Mouse (Mus musculus) megakaryocyte, adult 5-6 weeks (primary cell): ENCODE measurements around the gene Hist1h4b. TPM values are rescaled to one million over a fixed set of nuclear protein-coding genes. Genes with fewer than 3 reads are reported as not detected.
A peak's percentile ranks its signal among the peaks of the same experiment; 100 is the strongest.

Experiments
- ATAC-seq: 2 replicates; pipeline ENCODE4 v1.8.0; 2016; ENCODE audit warnings: mild to moderate bottlenecking, inconsistent platforms; ENCODE audit not compliant: poor library complexity, severe bottlenecking
- total RNA-seq, 2 experiments: library from RNA; stranded (forward) in 1 of 2; stranded (reverse) in 1 of 2; fragments of 153-499, 151-499 nt in 1 of 2; fragments of 221-1000, 200-1000 nt in 1 of 2; gene quantifications; 2 replicates each; pipeline versions ENCODE4 v1.2.3 to v1.2.4; 2015 to 2017

The Hist1h4b gene
- total RNA-seq, 2 experiments from 2014 or later: 95.3 to 732 TPM

DNA sequence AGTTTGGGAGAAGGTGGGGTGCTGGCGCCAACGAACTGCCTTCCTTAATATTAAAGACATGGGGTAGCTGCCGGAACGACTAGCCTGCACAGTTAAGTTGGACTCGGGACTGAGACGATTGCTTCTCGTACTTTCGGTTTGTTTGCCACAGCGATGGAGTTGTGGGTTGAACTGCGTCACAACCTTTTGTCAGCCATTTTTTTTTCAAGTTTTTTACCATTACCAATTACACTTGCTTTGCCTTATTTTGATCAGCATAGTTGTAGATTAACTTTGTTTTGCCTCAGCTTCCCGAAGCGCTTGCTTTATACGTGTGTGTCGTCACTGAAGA lies 16.9 kb upstream of the Hist1h4b start:
- ATAC-seq: peak; percentile 34

DNA sequence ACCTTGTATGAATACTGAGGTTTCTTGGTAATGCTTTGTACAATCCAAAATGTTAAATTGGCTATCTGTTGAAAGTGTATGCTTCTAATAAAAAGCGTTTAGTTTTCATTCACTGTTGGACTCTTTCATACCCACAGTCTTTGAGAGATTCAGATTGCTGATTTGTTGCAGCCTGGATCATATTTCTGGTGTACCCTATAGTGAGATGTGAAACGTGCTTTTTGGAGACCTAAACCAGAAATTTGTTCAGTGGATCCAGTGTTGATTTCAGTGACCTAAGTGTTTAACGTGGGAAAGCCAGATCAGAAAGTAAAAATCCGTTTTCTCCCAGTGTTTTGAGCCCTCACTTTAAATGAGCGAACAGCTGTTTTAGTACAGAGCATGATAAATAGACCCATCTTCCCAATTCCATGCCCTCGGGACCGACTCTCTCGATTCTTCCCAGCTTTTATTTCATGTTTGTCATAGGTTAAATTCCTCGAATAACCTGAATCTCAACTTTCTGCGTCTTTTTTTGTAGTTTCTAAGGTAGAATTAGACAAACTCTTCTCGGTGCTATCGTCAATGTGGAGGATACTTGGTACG lies 16.5 kb upstream of the Hist1h4b start:
- no peak for ATAC-seq

DNA sequence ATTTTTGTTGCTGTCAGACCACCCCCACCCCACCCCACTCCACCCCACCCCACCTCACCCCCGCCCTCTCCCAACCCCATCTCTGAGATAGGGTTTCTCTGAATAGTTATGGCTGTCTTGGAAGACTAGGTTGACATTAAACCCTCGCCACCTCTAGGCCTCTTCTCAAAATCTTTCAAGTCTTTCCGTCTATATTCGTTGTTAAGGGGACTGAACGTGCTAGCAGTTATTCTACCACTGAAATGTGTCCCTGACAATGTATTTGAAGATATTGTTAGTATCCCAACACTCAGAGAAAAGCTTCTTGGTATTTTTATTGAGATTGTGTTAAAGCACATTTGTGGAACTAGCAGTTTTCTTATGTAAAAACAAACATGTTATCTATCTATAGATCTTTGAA lies 15.9 kb upstream of the Hist1h4b start:
- ATAC-seq: no peak

DNA sequence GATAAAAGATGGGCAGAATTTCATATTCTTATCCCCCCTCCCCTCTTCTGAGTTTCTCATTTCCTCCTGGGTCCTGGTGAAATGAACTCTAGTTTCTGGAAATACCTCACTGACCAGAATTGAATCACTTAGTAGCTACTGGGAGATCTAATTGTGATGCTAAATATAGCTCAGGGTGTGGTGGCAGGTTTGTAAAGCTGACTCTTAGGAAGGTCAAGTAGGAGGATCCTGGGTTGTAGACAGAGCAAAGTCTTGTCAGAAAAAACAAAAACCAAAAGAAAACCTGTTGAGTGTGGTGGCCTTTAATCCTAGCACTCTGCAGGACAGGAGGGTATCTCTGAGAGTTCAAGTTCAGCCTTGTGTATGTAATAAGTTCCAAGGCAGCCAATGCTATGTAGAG lies 14.8 kb upstream of the Hist1h4b start:
- ATAC-seq: no peak

DNA sequence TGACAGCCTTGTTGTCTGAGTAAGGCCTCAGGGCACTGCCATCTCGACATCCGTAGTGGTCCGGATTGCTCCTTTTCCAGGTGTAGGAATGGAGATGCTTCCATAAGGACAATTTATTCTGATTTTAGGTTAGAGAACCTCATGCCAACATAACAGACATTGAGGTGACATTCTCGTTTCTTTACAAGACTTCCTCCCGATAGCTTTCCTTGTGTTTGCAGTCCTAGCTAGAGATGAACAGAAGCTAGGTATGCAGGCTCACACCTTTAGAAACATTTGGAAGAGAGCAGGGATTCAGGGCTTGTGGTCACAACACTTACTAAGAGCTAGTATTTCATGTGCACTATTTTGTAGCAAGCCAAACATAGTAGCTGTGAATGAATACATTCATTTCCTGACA lies 13.6 kb upstream of the Hist1h4b start:
- ATAC-seq: no peak

DNA sequence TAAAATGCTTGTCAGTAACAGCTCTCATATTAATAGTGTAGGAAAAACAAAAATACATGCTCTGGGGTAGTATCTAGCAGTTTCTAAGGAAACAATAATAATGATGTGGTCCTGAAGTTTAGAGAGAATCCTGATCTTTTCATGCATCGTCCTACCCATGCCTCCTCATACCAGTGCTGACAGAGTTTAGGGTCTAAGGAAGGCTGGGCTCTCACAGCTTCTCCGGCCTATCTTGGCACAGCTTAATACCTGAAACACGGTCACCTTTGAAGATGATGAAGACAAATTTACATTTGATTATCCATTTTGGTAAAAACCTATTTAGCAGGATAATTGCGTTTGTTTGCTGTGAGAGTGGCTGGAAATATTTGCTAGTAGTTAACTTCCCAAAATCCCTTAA lies 12.8 kb upstream of the Hist1h4b start:
- no peak for ATAC-seq

DNA sequence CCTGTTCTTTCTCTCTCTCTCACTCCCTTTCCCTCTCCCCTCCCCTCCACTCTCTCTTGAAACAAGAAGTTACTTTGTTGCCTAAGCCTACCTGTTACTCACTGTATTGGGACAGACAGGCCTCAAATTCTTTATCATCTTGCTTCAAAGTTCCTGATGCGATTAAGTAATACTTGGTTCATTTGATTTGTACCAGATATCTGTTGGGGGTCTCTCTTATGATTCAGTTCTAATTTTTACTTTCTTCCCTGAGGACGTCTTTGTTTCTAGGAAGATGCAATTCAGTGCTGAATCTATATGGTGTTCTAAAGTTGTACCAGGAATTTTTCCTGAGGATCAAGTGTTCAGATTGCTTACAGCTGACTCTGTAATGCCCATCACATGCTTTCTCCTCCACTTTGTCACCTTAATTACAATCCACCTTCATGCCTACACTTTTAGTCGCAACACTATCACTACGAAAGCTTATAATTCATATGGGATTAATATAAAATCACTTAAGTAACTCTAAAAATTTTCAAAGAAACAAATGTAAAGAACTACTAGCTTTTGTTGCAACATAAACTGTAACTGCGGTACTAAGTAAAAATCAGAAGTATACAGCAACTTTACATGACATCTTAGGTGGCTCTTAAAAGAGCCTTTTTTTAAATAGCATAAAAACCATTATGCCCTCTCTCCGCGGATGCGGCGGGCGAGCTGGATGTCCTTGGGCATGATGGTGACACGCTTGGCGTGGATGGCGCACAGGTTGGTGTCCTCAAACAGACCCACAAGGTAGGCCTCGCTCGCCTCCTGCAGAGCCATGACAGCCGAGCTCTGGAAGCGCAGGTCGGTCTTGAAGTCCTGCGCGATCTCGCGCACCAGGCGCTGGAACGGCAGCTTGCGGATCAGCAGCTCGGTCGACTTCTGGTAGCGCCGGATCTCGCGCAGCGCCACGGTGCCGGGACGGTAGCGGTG lies 12.1 kb upstream of the Hist1h4b start:
- ATAC-seq: no peak

DNA sequence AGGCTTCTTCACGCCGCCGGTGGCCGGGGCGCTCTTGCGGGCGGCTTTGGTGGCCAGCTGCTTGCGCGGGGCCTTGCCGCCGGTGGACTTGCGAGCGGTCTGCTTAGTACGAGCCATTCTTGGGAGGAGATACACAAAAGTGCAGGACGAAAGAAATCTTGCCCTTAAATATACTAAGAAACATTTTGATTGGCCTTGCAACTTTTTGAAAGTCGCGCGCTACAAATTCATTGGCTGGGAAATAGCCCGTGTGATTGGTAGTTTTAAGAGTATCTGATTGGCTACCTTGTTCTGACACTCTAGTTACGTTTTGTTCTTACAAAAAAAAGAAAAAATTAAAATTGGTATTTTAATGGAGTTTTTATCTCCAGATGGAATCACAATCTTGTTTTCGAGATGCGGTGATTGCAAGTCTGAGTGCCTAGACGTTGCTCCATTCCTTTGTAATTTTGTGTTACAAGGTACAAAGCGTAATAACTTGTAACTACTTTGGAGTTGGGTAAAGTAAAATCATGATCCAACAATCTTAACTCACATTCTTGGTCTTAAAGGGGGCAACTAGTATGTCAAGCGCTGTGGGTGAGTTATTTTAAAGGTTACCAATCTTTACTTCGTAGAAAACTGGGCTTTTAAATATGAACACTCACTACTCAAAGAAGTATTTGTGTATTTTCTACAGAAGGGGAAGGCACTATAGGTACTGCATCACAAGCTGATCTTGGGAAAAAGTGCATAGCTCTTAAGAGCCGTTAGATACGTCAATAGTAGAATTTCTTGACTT lies 11.2 kb upstream of the Hist1h4b start, which contains the start of gene Hist1h3c:
Hist1h3c (minus strand) TSS at position 222 of the 781 bp plus-strand sequence.
- peak; percentile 55 for ATAC-seq

DNA sequence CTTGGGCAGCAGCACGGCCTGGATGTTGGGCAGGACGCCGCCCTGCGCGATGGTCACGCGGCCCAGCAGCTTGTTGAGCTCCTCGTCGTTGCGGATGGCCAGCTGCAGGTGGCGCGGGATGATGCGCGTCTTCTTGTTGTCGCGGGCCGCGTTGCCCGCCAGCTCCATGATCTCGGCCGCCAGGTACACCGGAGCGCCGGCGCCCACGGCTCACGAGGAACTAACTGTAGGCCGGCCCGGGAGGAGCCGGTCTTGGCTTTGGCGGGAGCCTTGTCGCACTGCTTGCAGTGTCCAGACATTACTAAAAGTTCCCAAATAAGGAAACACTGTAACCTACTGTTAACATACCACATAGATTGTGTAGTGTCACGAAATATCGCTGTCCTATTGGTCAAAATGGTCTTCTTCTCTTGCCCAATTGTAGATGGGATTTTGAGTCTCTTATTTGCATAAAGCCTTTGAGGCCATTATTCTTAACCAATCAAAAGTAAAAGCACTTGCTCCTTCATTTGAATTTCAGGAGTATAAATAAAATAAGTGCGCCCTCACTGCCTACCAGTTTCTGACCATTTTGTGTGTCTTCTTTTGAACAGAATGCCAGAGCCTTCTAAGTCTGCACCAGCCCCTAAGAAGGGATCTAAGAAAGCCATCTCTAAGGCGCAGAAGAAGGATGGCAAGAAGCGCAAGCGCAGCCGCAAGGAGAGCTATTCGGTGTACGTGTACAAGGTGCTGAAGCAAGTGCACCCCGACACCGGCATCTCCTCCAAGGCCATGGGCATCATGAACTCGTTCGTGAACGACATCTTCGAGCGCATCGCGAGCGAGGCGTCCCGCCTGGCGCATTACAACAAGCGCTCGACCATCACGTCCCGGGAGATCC lies 10.4 kb upstream of the Hist1h4b start, which contains the start of gene Hist1h2bb:
Hist1h2bb (plus strand) TSS at position 534 of the 880 bp plus-strand sequence.
- peak; percentile 72 for ATAC-seq

DNA sequence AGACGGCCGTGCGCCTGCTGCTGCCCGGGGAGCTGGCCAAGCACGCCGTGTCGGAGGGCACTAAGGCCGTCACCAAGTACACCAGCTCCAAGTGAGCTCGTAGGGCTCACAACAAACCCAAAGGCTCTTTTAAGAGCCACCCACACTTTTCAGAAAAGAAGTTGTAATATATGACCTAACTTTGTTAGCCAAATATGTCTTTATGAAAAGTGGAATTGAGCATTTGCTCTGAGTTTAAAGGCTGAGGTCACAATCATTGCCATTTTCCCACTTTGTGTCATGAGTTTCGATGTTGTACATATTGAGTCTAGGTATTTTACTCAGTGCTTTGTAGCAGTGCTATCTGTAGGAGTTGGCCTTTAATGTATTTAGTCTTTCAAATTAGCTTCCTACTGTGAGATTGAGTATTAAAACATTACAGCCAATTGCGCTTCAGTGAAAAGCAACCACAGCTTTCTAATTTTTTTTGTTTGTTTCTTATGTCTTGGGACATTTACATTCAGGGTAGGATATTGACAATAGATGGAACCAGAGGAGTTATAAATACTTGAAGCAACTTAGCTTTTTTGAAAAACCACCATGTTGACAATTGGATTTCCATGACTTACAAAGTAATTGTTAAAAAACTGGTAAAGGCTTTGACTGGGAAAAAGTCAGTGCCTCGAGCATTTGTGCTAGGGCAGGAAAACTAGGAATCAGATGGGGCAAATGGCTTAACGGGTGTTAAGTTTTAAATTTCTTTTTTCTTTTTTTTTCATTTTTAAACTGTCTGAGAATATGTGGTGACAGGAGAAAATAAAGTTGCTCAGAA lies 9.5 kb upstream of the Hist1h4b start:
- no peak for ATAC-seq

DNA sequence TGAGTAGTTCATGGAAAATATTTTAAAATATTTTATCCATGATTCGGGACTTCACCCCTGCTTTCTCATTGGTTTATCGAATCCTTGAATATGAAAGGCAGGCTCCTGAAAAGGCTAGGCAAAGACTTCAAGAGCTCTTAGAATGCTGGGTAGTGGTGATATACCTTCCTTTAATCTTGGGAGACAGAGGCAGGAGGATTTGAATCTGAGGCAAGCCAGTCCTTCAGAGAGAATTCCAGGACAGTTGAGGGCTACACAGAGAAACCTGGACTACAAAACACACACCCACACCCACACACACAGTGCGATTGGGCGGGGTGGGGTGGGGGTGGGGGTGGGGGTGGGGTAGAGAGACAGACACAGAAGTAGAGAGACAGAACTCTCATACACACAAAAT lies 8.9 kb upstream of the Hist1h4b start:
- no peak for ATAC-seq

DNA sequence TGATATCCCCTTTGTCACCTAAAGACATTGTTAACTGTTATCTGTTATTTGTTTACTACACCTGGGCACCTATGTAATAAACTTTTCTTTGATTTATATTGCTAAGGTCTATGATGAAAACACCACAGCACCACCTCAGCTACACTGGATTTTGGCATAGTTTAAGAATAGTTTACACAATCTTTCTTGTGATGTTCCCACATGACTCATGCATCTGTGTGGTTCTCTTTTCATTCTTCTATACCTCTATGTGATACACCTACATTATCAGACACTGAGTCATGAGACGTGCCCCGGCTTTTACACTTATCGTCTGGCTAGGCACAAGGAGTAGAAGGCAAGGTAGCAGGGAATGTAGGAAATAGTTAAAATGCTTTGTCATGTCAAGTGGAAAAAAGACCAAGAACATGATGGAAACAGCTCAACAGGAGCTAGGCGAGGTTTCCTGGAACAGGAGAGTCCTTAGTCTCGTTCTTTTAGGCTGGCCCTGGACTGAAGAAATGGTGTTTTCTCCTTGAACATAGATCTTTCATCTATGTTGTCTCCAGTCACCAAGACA lies 7.2 kb upstream of the Hist1h4b start:
- ATAC-seq: no peak

DNA sequence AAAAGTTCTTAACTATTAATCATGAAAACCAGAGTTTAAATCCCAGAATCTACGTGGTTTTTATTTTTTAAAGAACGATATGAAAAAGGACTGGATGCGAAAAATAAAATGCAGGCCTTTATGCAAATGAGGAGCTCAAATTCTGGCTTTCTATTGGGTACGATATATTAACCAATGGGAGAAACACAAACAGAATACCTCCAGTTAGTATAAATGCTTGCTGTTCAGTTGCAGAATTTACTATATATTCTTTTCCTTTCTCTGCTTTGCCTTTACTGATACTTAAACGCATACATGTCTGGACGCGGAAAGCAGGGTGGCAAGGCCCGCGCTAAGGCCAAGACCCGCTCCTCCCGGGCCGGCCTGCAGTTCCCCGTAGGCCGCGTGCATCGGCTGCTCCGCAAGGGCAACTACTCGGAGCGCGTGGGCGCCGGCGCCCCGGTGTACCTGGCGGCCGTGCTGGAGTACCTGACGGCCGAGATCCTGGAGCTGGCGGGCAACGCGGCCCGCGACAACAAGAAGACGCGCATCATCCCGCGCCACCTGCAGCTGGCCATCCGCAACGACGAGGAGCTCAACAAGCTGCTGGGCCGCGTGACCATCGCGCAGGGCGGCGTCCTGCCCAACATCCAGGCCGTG lies 5.9 kb upstream of the Hist1h4b start, which contains the start of gene Hist1h2ab:
Hist1h2ab (plus strand) TSS at position 288 of the 639 bp plus-strand sequence.
- ATAC-seq: peak; percentile 27

DNA sequence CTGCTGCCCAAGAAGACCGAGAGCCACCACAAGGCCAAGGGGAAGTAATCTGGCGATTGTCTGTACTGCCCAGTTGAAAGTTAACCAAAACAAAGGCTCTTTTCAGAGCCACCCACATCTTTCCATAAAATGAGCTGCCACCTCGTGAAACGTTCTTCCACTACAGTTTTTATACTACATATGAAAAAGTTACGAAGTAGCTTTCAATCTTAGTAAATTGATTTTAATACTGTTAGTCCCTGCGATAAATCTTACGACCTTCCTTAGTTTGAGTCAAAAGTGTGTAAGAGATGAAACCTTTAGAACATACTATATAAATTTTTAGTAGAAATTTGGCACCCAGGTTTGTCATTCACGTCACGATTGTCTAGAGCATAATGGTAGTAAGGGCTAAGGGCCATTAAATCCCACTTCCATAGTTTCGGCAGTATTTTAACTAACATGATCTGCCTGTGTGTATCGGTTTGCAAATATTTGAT lies 5.3 kb upstream of the Hist1h4b start:
- ATAC-seq: peak; percentile 22; the same call in 1 of the 2 replicates

DNA sequence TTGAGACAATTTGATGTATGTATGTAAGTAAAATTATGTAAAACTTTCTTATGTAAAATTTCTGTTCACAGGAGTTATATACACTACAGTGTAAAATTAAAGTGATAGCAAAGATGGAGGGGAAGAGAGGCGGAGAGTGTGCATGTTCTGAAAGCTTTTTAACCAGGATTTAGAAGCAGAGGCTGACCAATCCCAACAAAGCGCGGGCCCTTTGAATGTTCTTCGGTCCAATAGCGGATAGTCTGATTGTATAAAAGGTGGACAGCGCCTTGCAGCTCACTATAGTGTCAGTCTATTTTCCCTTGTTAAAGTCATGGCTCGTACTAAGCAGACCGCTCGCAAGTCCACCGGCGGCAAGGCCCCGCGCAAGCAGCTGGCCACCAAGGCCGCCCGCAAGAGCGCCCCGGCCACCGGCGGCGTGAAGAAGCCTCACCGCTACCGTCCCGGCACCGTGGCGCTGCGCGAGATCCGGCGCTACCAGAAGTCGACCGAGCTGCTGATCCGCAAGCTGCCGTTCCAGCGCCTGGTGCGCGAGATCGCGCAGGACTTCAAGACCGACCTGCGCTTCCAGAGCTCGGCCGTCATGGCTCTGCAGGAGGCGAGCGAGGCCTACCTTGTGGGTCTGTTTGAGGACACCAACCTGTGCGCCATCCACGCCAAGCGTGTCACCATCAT lies 4.6 kb upstream of the Hist1h4b start, which contains the start of gene Hist1h3b:
Hist1h3b (plus strand) TSS at position 201 of the 675 bp plus-strand sequence.
- peak; percentile 68 for ATAC-seq

DNA sequence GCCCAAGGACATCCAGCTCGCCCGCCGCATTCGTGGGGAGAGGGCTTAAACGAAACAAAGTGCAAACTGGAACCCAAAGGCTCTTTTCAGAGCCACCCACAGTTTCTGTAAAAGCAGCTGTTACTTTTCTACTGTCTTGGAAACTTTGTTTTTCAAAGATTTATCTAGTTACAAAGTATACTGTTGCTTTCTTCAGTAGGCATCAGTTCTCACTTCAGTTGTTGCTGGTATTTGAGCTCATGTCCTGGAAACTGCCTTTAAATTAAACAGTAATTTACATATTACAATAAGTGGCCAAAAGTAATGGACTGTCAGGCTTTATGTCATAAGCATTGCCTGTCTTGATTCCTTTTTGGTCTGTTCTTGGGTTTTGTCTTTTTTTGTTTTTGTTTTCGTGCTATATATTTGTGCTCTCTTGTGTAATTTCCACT lies 4.1 kb upstream of the Hist1h4b start:
- ATAC-seq: no peak

DNA sequence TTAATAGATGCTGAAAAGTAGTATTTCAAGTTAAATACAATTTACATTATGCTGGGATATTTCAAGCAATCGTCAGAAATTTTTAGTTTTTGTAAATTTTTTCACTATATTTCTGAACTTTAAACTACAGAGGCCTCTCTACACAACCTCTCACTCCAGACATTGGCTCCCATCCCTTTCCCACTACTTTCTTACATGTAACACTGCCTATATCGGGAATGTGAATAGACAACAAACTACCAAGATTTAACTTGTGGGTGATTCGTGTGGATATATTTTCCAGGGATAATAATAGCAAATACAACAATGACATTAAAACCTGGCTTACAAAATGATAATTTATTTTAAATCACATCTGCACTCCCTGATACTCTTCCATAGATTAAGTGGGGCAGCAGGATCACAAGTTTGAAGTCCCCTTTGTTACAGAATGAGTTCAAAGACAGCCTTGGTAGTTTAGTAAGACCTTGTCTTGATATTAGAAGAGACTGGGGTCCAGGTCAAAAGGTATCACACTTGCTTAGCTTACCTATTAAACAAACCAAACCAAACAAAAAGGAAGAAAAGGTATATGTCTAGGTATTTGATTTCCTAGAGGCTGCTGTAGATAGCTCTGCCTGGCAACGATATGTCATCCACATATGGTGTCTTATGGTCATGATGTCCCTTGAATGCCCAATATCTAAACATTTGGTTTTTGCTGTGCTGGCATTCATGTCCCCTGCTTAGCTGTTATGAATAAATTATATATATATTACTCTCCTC lies 3.3 kb upstream of the Hist1h4b start:
- ATAC-seq: no peak
